Mouse (Mus musculus): ENCODE results near the gene Atp1b2. TPM values are rescaled to one million over a fixed set of nuclear protein-coding genes. Genes with fewer than 3 reads are reported as not detected.

The Atp1b2 gene
- total and polyA plus RNA-seq, 3 experiments = 13.4 to 136 TPM; not detected in 1

- Histone ChIP-seq H3K27me3 (ENCODE audit: control insufficient read depth in 1 of 2, insufficient read depth in 2 of 2, low read length in 2 of 2) (no peaks in the 10 kb centered on the region), H3K36me3 (ENCODE audit: control insufficient read depth in 1 of 2, insufficient read depth in 2 of 2, low read length in 2 of 2) (peaks cover 0 to 4% of the 10 kb centered on the region in 2 experiments; a peak in 2 of 4 replicates)
These were observed 45.6 kb downstream of the Atp1b2 start, which contains the start of gene Efnb3 for GRCm38 (mm10) chr11:69559851-69560765. Efnb3 (minus strand) TSS chr11:69560205.

DNA sequence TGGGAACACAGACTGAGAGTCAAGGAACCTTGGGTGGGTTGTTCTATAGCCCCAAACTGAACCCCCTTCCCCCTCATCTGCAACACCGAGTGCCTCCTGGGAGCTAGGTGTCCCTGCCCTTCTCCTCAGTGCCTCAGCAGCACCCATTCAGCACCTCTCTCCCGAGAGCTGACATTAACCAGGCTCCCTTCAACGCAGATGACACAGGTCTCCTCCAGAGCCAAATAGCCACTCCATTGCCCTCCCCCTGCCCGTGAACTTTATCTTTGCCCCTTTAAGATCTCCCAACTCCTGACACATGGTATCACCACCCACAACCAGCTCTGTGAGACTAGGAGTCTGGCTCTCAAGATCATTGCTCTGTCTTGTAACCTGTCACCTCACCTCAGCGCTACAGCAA, 46.6 kb downstream of the Atp1b2 start:
- no peak overlapping the region for H3K4me3 ChIP-seq (ENCODE audit: control insufficient read depth in 1 of 2, insufficient read depth in 1 of 2, low read depth in 2 of 2, low read length in 2 of 2)
- H3K36me3 ChIP-seq (ENCODE audit: control insufficient read depth in 1 of 2, insufficient read depth in 2 of 2, low read length in 2 of 2) = peaks cover 0 to 4% of the 10 kb centered on the region in 2 experiments; a peak in 2 of 4 replicates
- no peak for DNase-seq (ENCODE audit: low read depth, low spot score)
- H3K9ac ChIP-seq (ENCODE audit: control insufficient read depth, low read depth, low read length, poor library complexity, severe bottlenecking) = no peak overlapping the region
- H3K27me3 ChIP-seq (ENCODE audit: control insufficient read depth in 1 of 2, insufficient read depth in 2 of 2, low read length in 2 of 2) = no peaks in the 10 kb centered on the region
- H3K27ac ChIP-seq (ENCODE audit: control insufficient read depth, low read depth, low read length) = no peak overlapping the region
- no peaks in the 10 kb centered on the region for H3K9me3 ChIP-seq (replicated peaks; ENCODE audit: insufficient read depth, low read length)
- TF ChIP-seq MEF2A (IDR thresholded peaks at IDR 0.05; ENCODE audit: extremely low read depth, insufficient replicate concordance, low read depth, low read length, poor library complexity, severe bottlenecking) (no peak), CHD1 (IDR thresholded peaks at IDR 0.05; ENCODE audit: low read depth, low read length) (no peak), ZKSCAN1 (IDR thresholded peaks at IDR 0.05; ENCODE audit: low read depth, low read length) (no peak), TAL1 (IDR thresholded peaks at IDR 0.05; ENCODE audit: low read length) (no peak), POLR2AphosphoS5 (IDR thresholded peaks at IDR 0.05; ENCODE audit: borderline replicate concordance, low read depth, low read length) (no peak), MAX (IDR thresholded peaks at IDR 0.05; ENCODE audit: low read length) (no peak), MAFK (IDR thresholded peaks at IDR 0.05; ENCODE audit: borderline replicate concordance, low read depth, low read length) (no peak), GATA1 (IDR thresholded peaks at IDR 0.05; ENCODE audit: low read depth, low read length) (no peak), NRF1 (IDR thresholded peaks at IDR 0.05; ENCODE audit: insufficient read depth, low read depth, low read length, poor library complexity, severe bottlenecking) (no peak), SMC3 (IDR thresholded peaks at IDR 0.05; ENCODE audit: low read depth, low read length) (no peak), E2F4 (IDR thresholded peaks at IDR 0.05; ENCODE audit: borderline replicate concordance, low read depth, low read length) (no peak), ZC3H11A (IDR thresholded peaks at IDR 0.05; ENCODE audit: low read depth, low read length) (no peak)
- H3K4me1 ChIP-seq (ENCODE audit: control insufficient read depth in 1 of 2, insufficient read depth in 2 of 2, low read length in 2 of 2) = no peaks in the 10 kb centered on the region
- no peaks in the 10 kb centered on the region for H3K79me2 ChIP-seq (ENCODE audit: control insufficient read depth, insufficient read depth, low read length, poor library complexity)

More at GRCm38 (mm10) chr11:69559851-69560765, 45.6 kb downstream of the Atp1b2 start, which contains the start of gene Efnb3:
- TF ChIP-seq CHD2 (IDR thresholded peaks at IDR 0.05; ENCODE audit: low read length) (no peak), E2F4 (IDR thresholded peaks at IDR 0.05; ENCODE audit: borderline replicate concordance, low read depth, low read length) (no peak), JUND (IDR thresholded peaks at IDR 0.05; ENCODE audit: low read depth, low read length) (no peak), SIN3A (IDR thresholded peaks at IDR 0.05; ENCODE audit: low read length) (no peak), TCF12 (IDR thresholded peaks at IDR 0.05; ENCODE audit: low read depth, low read length) (no peak), NELFE (IDR thresholded peaks at IDR 0.05; ENCODE audit: low read depth, low read length) (no peak), RAD21 (IDR thresholded peaks at IDR 0.05; ENCODE audit: low read depth, low read length) (no peak), TBP (IDR thresholded peaks at IDR 0.05; ENCODE audit: low read depth, low read length) (no peak), ZC3H11A (IDR thresholded peaks at IDR 0.05; ENCODE audit: low read depth, low read length) (no peak), TAL1 (IDR thresholded peaks at IDR 0.05; ENCODE audit: low read length) (no peak), KAT2A (conservative IDR thresholded peaks at IDR 0.05; ENCODE audit: low read depth, low read length) (no peak), ELF1 (IDR thresholded peaks at IDR 0.05; ENCODE audit: low read depth, low read length) (no peak), USF1 (IDR thresholded peaks at IDR 0.05; ENCODE audit: low read depth, low read length) (no peak), ZNF384 (IDR thresholded peaks at IDR 0.05; ENCODE audit: low read depth, low read length) (no peak), MAX (IDR thresholded peaks at IDR 0.05; ENCODE audit: low read length) (no peak)
- Histone ChIP-seq H3K9me3 (replicated peaks; ENCODE audit: insufficient read depth, low read length) (no peaks in the 10 kb centered on the region), H3K4me3 (ENCODE audit: control insufficient read depth in 1 of 2, insufficient read depth in 1 of 2, low read depth in 2 of 2, low read length in 2 of 2) (no peak within 1 kb of the TSS), H3K4me1 (ENCODE audit: control insufficient read depth in 1 of 2, insufficient read depth in 2 of 2, low read length in 2 of 2) (no peaks in the 10 kb centered on the region), H3K79me2 (ENCODE audit: control insufficient read depth, insufficient read depth, low read length, poor library complexity) (no peaks in the 10 kb centered on the region), H3K9ac (ENCODE audit: control insufficient read depth, low read depth, low read length, poor library complexity, severe bottlenecking) (no peak within 1 kb of the TSS), H3K27ac (ENCODE audit: control insufficient read depth, low read depth, low read length) (no peak within 1 kb of the TSS)
- DNase-seq (ENCODE audit: low read depth, low spot score) = no peak
